Mouse (Mus musculus) neural tube, embryonic 14.5 days (tissue): Measurements from ENCODE around the gene Lyz2. TPM values are rescaled to one million over a fixed set of nuclear protein-coding genes. Genes with fewer than 3 reads are reported as not detected.
"Not testable (repeated sequence)": the region's sequence is repeated elsewhere in the genome, so short reads cannot be mapped to it uniquely, and the experiment has no call there.

Experiments used
- ATAC-seq: fragments of 200-750 bp; cut with Nextera tagmentation; 2 replicates; pipeline ENCODE4 v1.8.0; 2017; ENCODE audit warnings: low read depth, mild to moderate bottlenecking, moderate TSS enrichment, moderate library complexity
- H3K27ac ChIP-seq: fragments of 300-500 bp; sonication (generic); 2 replicates; pipeline ENCODE4 v1.5.1; 2014; ENCODE audit warnings: low read depth, mild to moderate bottlenecking, control low read depth, low read length, moderate library complexity, mixed read lengths
- H3K27me3 ChIP-seq: fragments of 300-500 bp; sonication (generic); 2 replicates; pipeline ENCODE4 v1.6.1; 2014; ENCODE audit warnings: low read length; ENCODE audit not compliant: control insufficient read depth, insufficient read depth
- H3K36me3 ChIP-seq: fragments of 300-500 bp; sonication (generic); 2 replicates; pipeline ENCODE4 v1.6.1; 2014; ENCODE audit warnings: low read length, mixed read lengths; ENCODE audit not compliant: control insufficient read depth, insufficient read depth
- H3K4me1 ChIP-seq: fragments of 300-500 bp; sonication (generic); 2 replicates; pipeline ENCODE4 v1.6.1; 2014; ENCODE audit warnings: low read length; ENCODE audit not compliant: control insufficient read depth, insufficient read depth
- H3K4me2 ChIP-seq: fragments of 300-500 bp; sonication (generic); 2 replicates; pipeline ENCODE4 v1.6.1; 2014; ENCODE audit warnings: mild to moderate bottlenecking, low read depth, low read length, control low read depth
- H3K4me3 ChIP-seq: fragments of 300-500 bp; sonication (generic); 2 replicates; pipeline ENCODE4 v1.5.1; 2014; ENCODE audit warnings: low read depth, low read length, control low read depth, mixed read lengths
- H3K9ac ChIP-seq: fragments of 300-500 bp; sonication (generic); replicated peaks from 2 replicates; pipeline ENCODE4 v1.6.1; 2014; ENCODE audit warnings: low read depth, mild to moderate bottlenecking, control low read depth, low read length, mixed read lengths
- H3K9me3 ChIP-seq: fragments of 300-500 bp; sonication (generic); 2 replicates; pipeline ENCODE4 v1.6.1; 2016; ENCODE audit warnings: low read length; ENCODE audit not compliant: control insufficient read depth
- WGBS: fragments of 180-500 bp; shearing (Covaris S2); extraction: QIAGEN DNeasy Blood & Tissue Kit; methylation state at CpG from one replicate; pipeline ENCODE4 v1.1.7; 2014; 5-methylcytosine and 5-hydroxymethylcytosine counted together
- polyA plus RNA-seq: library from polyadenylated mRNA; unstranded; fragments of >200 nt; fragmentation: Nextera tagmentation; extraction: Ambion mirVana; gene quantifications from 2 replicates; pipeline ENCODE4 v1.2.1, GENCODE M21; 2014

Gene Lyz2
- polyA plus RNA-seq, 1 experiment from 2014 or later: 10.3 TPM

- Histone ChIP-seq H3K36me3 (no peaks in the 10 kb centered on the region), H3K9ac (no peak overlapping the region), H3K4me1 (no peaks in the 10 kb centered on the region), H3K4me2 (no peak overlapping the region), H3K27me3 (no peaks in the 10 kb centered on the region), H3K9me3 (no peaks in the 10 kb centered on the region), H3K27ac (no peak overlapping the region), H3K4me3 (no peak overlapping the region)
- WGBS: 92% methylated on average over 7 of the region's 7 CpGs
- ATAC-seq: no peak
Observed at GRCm38 (mm10) chr10:117281381-117281920, 670 bp downstream of the Lyz2 start.

DNA sequence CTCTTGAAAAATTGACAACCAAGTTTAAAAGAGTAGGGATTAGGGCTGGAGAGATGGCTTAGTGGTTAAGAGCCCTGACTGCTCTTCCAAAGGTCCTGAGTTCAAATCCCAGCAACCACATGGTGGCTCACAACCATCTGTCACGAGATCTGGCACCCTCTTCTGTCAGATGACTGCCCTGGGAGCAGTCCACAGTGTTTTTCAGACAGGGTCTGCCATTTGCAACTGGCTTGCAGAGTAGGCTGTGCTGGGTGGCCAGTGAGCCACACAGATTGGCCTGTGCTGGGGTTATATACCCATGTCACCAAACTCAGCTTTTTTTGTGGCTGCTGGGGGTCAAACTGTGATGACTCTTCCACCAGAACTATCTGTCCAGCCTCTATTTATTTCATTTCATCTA lies 2.1 kb downstream of the Lyz2 start:
- Histone ChIP-seq H3K27me3 (no peaks in the 10 kb centered on the region), H3K9ac (no peak overlapping the region), H3K4me3 (no peak overlapping the region), H3K36me3 (no peaks in the 10 kb centered on the region), H3K4me1 (no peaks in the 10 kb centered on the region), H3K9me3 (no peaks in the 10 kb centered on the region), H3K4me2 (no peak overlapping the region), H3K27ac (no peak overlapping the region)
- ATAC-seq: no peak
- 54% methylated on average over 1 of the region's 1 CpGs for WGBS

GRCm38 (mm10) chr10:117278510-117278909 lies 3.6 kb downstream of the Lyz2 start:
- H3K36me3 ChIP-seq, H3K9ac ChIP-seq, H3K4me3 ChIP-seq, H3K4me1 ChIP-seq, H3K4me2 ChIP-seq, H3K27ac ChIP-seq, ATAC-seq, H3K27me3 ChIP-seq, H3K9me3 ChIP-seq: not testable (repeated sequence)
- WGBS: 65% methylated on average over 2 of the region's 2 CpGs

DNA sequence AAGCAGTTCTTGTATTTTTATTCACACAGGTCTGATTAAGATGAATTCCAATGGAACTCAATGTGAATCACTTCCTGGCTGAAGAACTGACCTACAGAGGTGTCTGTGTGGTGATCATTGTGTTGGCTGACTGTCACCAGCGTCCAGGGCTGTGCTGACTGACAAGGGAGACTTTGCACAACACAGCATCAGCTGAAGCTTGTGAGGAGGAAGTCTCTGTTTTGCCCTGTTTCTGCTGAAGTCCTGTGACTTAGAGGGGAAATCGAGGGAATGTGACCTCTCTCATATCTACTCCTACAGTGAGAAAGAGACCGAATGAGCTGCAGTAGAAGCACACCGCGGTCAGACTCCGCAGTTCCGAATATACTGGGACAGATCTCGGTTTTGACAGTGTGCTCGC lies 4.3 kb downstream of the Lyz2 start:
- not testable (repeated sequence) for H3K36me3 ChIP-seq, ATAC-seq, H3K9me3 ChIP-seq, H3K4me2 ChIP-seq, H3K9ac ChIP-seq, H3K27me3 ChIP-seq, H3K4me1 ChIP-seq, H3K4me3 ChIP-seq, H3K27ac ChIP-seq
- 86% methylated on average over 9 of the region's 9 CpGs for WGBS

DNA sequence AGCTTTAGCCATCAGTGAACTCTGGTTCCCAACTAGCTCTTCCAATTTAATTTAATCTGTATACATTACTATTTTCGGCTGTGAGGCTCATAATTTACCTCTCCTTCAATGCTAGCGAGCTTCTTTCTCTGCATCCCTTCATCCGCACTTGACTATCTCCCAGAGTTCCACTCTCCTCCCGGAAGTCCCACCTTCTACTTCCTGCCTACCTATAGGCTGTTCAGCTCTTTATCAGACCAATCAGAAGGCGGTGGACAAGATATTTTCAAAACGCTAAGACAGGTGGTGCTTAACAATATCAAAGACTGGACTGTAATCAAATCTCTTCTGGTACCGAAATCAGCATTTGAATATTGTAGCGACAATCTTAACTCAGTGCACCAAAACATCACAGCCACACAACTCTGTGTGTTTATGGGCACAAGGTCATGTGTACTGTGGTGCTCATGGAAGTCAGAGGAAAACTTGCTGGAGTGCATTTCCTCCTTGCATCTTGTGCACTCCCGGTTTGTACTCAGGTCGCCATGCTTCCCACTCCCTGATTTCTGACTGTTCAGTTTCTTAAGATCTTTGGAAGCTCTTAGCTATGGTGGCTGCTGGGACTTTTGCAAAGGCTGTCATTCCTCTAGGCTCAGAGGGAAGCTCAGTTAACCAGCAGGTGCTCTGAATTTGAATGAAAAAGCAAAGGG lies 6.3 kb downstream of the Lyz2 start:
- WGBS: 85% methylated on average over 10 of the region's 10 CpGs

DNA sequence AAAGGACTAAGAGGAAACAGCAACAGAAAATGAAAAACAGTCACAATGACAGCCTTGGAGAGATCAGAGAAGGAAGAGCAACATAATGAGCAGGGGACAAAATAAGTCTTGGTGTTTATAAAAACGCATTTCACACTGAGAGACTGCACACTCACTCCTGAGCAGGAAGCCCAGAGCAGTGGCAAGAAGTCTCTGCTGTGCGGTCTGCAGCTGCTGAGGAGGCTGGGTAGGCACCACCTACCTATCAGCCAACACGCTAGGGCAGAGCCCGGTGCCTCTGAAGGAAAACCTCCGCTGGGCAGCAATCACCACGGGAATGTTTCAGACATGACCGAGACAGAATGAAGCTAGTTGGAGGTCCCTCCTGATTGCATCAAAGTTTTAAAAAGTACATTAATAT lies 7.5 kb downstream of the Lyz2 start:
- H3K4me2 ChIP-seq, H3K9me3 ChIP-seq, H3K9ac ChIP-seq, H3K4me3 ChIP-seq, H3K27ac ChIP-seq, ATAC-seq, H3K4me1 ChIP-seq, H3K27me3 ChIP-seq, H3K36me3 ChIP-seq: not testable (repeated sequence)
- 85% methylated on average over 3 of the region's 7 CpGs for WGBS

More for the DNA sequence above, 6.3 kb downstream of the Lyz2 start:
- Histone ChIP-seq H3K9me3 (no peaks in the 10 kb centered on the region), H3K4me1 (no peaks in the 10 kb centered on the region), H3K27me3 (no peaks in the 10 kb centered on the region), H3K4me3 (no peak overlapping the region), H3K36me3 (no peaks in the 10 kb centered on the region), H3K4me2 (no peak overlapping the region), H3K9ac (no peak overlapping the region), H3K27ac (no peak overlapping the region)
- ATAC-seq: no peak

GRCm38 (mm10) chr10:117272023-117272422 lies 10.1 kb downstream of the Lyz2 start:
- Histone ChIP-seq H3K27ac (no peak overlapping the region), H3K36me3 (no peaks in the 10 kb centered on the region), H3K4me3 (no peak overlapping the region), H3K4me2 (no peak overlapping the region), H3K27me3 (no peaks in the 10 kb centered on the region), H3K9me3 (no peaks in the 10 kb centered on the region), H3K4me1 (no peaks in the 10 kb centered on the region), H3K9ac (no peak overlapping the region)
- no peak for ATAC-seq

GRCm38 (mm10) chr10:117259870-117260269 lies 22.3 kb downstream of the Lyz2 start:
- no peaks in the 10 kb centered on the region for H3K27me3 ChIP-seq
- ATAC-seq: peak; percentile 51; the same call in 1 of the 2 replicates
- H3K4me2 ChIP-seq: no peak overlapping the region
- no peaks in the 10 kb centered on the region for H3K9me3 ChIP-seq
- no peak overlapping the region for H3K4me3 ChIP-seq
- no peaks in the 10 kb centered on the region for H3K36me3 ChIP-seq
- no peaks in the 10 kb centered on the region for H3K4me1 ChIP-seq
- H3K27ac ChIP-seq: no peak overlapping the region
- no peak overlapping the region for H3K9ac ChIP-seq

- Histone ChIP-seq H3K36me3 (no peaks in the 10 kb centered on the region), H3K4me1 (no peaks in the 10 kb centered on the region), H3K4me3 (no peak within 1 kb of the TSS), H3K27me3 (no peaks in the 10 kb centered on the region), H3K9ac (no peak within 1 kb of the TSS), H3K4me2 (no peak within 1 kb of the TSS), H3K27ac (no peak within 1 kb of the TSS), H3K9me3 (no peaks in the 10 kb centered on the region)
- ATAC-seq: no peak
- WGBS: 87% methylated on average over 12 of the region's 12 CpGs
Observed at GRCm38 (mm10) chr10:117238603-117239002, 43.5 kb downstream of the Lyz2 start, which contains the start of gene 9530003J23Rik. TSS of gene 9530003J23Rik (minus strand) at chr10:117238703.
